Mouse (Mus musculus) heart, postnatal 0 days (tissue): Measurements from ENCODE around the gene Gm10273. TPM values are rescaled to one million over a fixed set of nuclear protein-coding genes. Genes with fewer than 3 reads are reported as not detected.

ENCODE experiments used
- ATAC-seq: fragments of 200-750 bp; cut with Nextera tagmentation; 2 replicates; pipeline ENCODE4 v1.8.0; 2017; ENCODE audit warnings: low read depth, moderate number of reproducible peaks, moderate library complexity; ENCODE audit not compliant: insufficient read depth
- DNase-seq: peaks from one replicate; pipeline ENCODE4 v3.0.0-alpha.2; 2016; ENCODE audit warnings: low spot score
- H3K27ac ChIP-seq: fragments of 300-500 bp; sonication (generic); 2 replicates; pipeline ENCODE4 v1.5.1; 2014; ENCODE audit warnings: low read depth, mild to moderate bottlenecking
- H3K27me3 ChIP-seq: fragments of 300-500 bp; sonication (generic); 2 replicates; pipeline ENCODE4 v1.6.1; 2014; ENCODE audit warnings: low read length, mixed read lengths; ENCODE audit not compliant: control insufficient read depth, insufficient read depth
- H3K36me3 ChIP-seq: fragments of 300-500 bp; sonication (generic); replicated peaks from 2 replicates; pipeline ENCODE4 v1.6.1; 2014; ENCODE audit warnings: low read length, mixed read lengths; ENCODE audit not compliant: control insufficient read depth, insufficient read depth
- H3K4me1 ChIP-seq: fragments of 300-500 bp; sonication (generic); 2 replicates; pipeline ENCODE4 v1.6.1; 2014; ENCODE audit warnings: antibody characterized with exemption; ENCODE audit not compliant: control insufficient read depth, insufficient read depth
- H3K4me2 ChIP-seq: fragments of 300-500 bp; sonication (generic); 2 replicates; pipeline ENCODE4 v1.6.1; 2014; ENCODE audit warnings: low read depth, mild to moderate bottlenecking, low read length, moderate library complexity
- H3K4me3 ChIP-seq: fragments of 300-500 bp; sonication (generic); 2 replicates; pipeline ENCODE4 v1.5.1; 2014; ENCODE audit warnings: low read depth, low read length
- H3K9ac ChIP-seq: fragments of 300-500 bp; sonication (generic); replicated peaks from 2 replicates; pipeline ENCODE4 v1.6.1; 2014; ENCODE audit warnings: low read depth, low read length, mixed read lengths
- H3K9me3 ChIP-seq: fragments of 300-500 bp; sonication (generic); replicated peaks from 2 replicates; pipeline ENCODE4 v1.6.1; 2016; ENCODE audit warnings: low read length; ENCODE audit not compliant: control insufficient read depth
- CTCF ChIP-seq: IDR thresholded peaks from 2 replicates; pipeline ENCODE4 v1.5.1; 2016; ENCODE audit warnings: antibody characterized with exemption, control low read depth, low read depth
- EP300 ChIP-seq: IDR thresholded peaks from 2 replicates; pipeline ENCODE4 v1.6.1; 2016; ENCODE audit warnings: antibody characterized with exemption, low read depth
- WGBS: fragments of 180-500 bp; shearing (Covaris S2); extraction: QIAGEN DNeasy Blood & Tissue Kit; methylation state at CpG from one replicate; pipeline ENCODE4 v1.1.7; 2014; 5-methylcytosine and 5-hydroxymethylcytosine counted together
- polyA plus RNA-seq: library from polyadenylated mRNA; unstranded; fragments of >200 nt; fragmentation: Nextera tagmentation; extraction: Ambion mirVana; gene quantifications from 2 replicates; pipeline ENCODE4 v1.2.1, GENCODE M21; 2015
- total RNA-seq: library from RNA; depleted of rRNA; stranded (reverse); fragments of >200 nt; gene quantifications from 2 replicates; pipeline ENCODE4 v1.2.3, GENCODE M21; 2014; ENCODE audit warnings: low replicate concordance

Gm10273 gene
- total and polyA plus RNA-seq, 2 experiments from 2014 or later: 9.5 to 19.2 TPM

GRCm38 (mm10) chr10:59403793-59404149 is 8.3 kb downstream of the Gm10273 start:
- DNase-seq (no peak), ATAC-seq (no peak)
- no peaks in the 10 kb centered on the region for H3K36me3 ChIP-seq
- peak overlapping the region; percentile 41 for H3K4me2 ChIP-seq
- no peaks in the 10 kb centered on the region for H3K27me3 ChIP-seq
- no peak for TF ChIP-seq CTCF
- no peak for TF ChIP-seq EP300
- WGBS: 31% methylated on average over 10 of the region's 10 CpGs
- no peaks in the 10 kb centered on the region for H3K9me3 ChIP-seq
- H3K4me1 ChIP-seq: no peaks in the 10 kb centered on the region; the same call in 1 of the 2 replicates
- H3K9ac ChIP-seq: no peak overlapping the region
- no peak overlapping the region for H3K4me3 ChIP-seq
- H3K27ac ChIP-seq: no peak overlapping the region

GRCm38 (mm10) chr10:59408499-59408898 is 13.1 kb downstream of the Gm10273 start:
- Histone ChIP-seq H3K9ac (no peak overlapping the region), H3K36me3 (no peaks in the 10 kb centered on the region), H3K27me3 (no peaks in the 10 kb centered on the region), H3K9me3 (no peaks in the 10 kb centered on the region), H3K4me3 (no peak overlapping the region), H3K4me1 (no peaks in the 10 kb centered on the region; the same call in 1 of the 2 replicates), H3K4me2 (no peak overlapping the region), H3K27ac (no peak overlapping the region)
- no peak for TF ChIP-seq EP300
- TF ChIP-seq CTCF: no peak
- 62% methylated on average over 6 of the region's 6 CpGs for WGBS
- ATAC-seq: no peak
- no peak for DNase-seq

GRCm38 (mm10) chr10:59410264-59410663 is 14.8 kb downstream of the Gm10273 start:
- Histone ChIP-seq H3K4me1 (no peaks in the 10 kb centered on the region), H3K4me3 (no peak overlapping the region), H3K9me3 (no peaks in the 10 kb centered on the region), H3K4me2 (no peak overlapping the region), H3K36me3 (no peaks in the 10 kb centered on the region), H3K9ac (no peak overlapping the region), H3K27me3 (no peaks in the 10 kb centered on the region), H3K27ac (no peak overlapping the region)
- DNase-seq: no peak
- no peak for ATAC-seq
- no peak for TF ChIP-seq EP300
- no peak for TF ChIP-seq CTCF
- 78% methylated on average over 12 of the region's 12 CpGs for WGBS

- no peak overlapping the region for H3K4me3 ChIP-seq
Measured at GRCm38 (mm10) chr10:59413711-59414110, 18.3 kb downstream of the Gm10273 start.

GRCm38 (mm10) chr10:59416623-59417022 is 21.2 kb downstream of the Gm10273 start:
- 47% methylated on average over 3 of the region's 3 CpGs for WGBS
- Histone ChIP-seq H3K27me3 (no peaks in the 10 kb centered on the region), H3K27ac (no peak overlapping the region), H3K9ac (no peak overlapping the region), H3K4me3 (no peak overlapping the region), H3K4me2 (no peak overlapping the region), H3K9me3 (no peaks in the 10 kb centered on the region), H3K36me3 (no peaks in the 10 kb centered on the region), H3K4me1 (no peaks in the 10 kb centered on the region)
- ATAC-seq: no peak
- peak; percentile 22 for DNase-seq
- TF ChIP-seq CTCF (no peak), EP300 (no peak)

More at GRCm38 (mm10) chr10:59413711-59414110, 18.3 kb downstream of the Gm10273 start:
- H3K27me3 ChIP-seq: no peaks in the 10 kb centered on the region
- H3K27ac ChIP-seq: no peak overlapping the region
- no peak overlapping the region for H3K9ac ChIP-seq
- no peaks in the 10 kb centered on the region for H3K9me3 ChIP-seq
- H3K4me2 ChIP-seq: no peak overlapping the region
- TF ChIP-seq CTCF: no peak
- no peak for TF ChIP-seq EP300
- 85% methylated on average over 4 of the region's 4 CpGs for WGBS
- ATAC-seq (no peak), DNase-seq (no peak)
- H3K4me1 ChIP-seq: no peaks in the 10 kb centered on the region
- no peaks in the 10 kb centered on the region for H3K36me3 ChIP-seq

GRCm38 (mm10) chr10:59419516-59419915 is 24.1 kb downstream of the Gm10273 start:
- Histone ChIP-seq H3K9me3 (no peaks in the 10 kb centered on the region), H3K9ac (no peak overlapping the region), H3K36me3 (no peaks in the 10 kb centered on the region), H3K4me1 (peaks cover 4% of the 10 kb centered on the region; the same call in 1 of the 2 replicates), H3K27ac (no peak overlapping the region), H3K4me3 (no peak overlapping the region), H3K27me3 (no peaks in the 10 kb centered on the region), H3K4me2 (no peak overlapping the region)
- no peak for TF ChIP-seq CTCF
- no peak for TF ChIP-seq EP300
- ATAC-seq (no peak), DNase-seq (no peak)
- WGBS: 89% methylated on average over 4 of the region's 4 CpGs
